Mouse (Mus musculus): ENCODE data around the gene Dis3l2. TPM values are rescaled to one million over a fixed set of nuclear protein-coding genes. Genes with fewer than 3 reads are reported as not detected.

Dis3l2 gene
- polyA plus RNA-seq, 1 experiment from 2014 or later: 33.1 TPM

- Histone ChIP-seq H3K27ac (no peak overlapping the region), H3K36me3 (peaks cover 15% of the 10 kb centered on the region; the same call in 1 of the 2 replicates), H3K4me3 (replicated peaks) (no peak overlapping the region), H3K4me2 (no peak overlapping the region), H3K27me3 (no peaks in the 10 kb centered on the region), H3K9me3 (no peaks in the 10 kb centered on the region), H3K9ac (replicated peaks) (no peak overlapping the region), H3K4me1 (replicated peaks) (peaks cover 21% of the 10 kb centered on the region)
- WGBS: 29% methylated on average over 3 of the region's 3 CpGs
- no peak for ATAC-seq (ENCODE audit: insufficient number of reproducible peaks, insufficient read depth, low FRiP score, low TSS enrichment, low read depth)
Measured at GRCm38 (mm10) chr1:87041119-87041518, 337.5 kb downstream of the Dis3l2 start.

- no peak overlapping the region for H3K4me3 ChIP-seq (replicated peaks)
- no peak overlapping the region for H3K9ac ChIP-seq (replicated peaks)
- no peak overlapping the region for H3K27ac ChIP-seq
- H3K4me2 ChIP-seq: no peak overlapping the region
- no peaks in the 10 kb centered on the region for H3K27me3 ChIP-seq
- 0% methylated on average over 1 of the region's 1 CpGs for WGBS
- peaks cover 22% of the 10 kb centered on the region; the same call in 1 of the 2 replicates for H3K36me3 ChIP-seq
- ATAC-seq (ENCODE audit: insufficient number of reproducible peaks, insufficient read depth, low FRiP score, low TSS enrichment, low read depth): peak; percentile 20; the same call in 1 of the 2 replicates
- no peaks in the 10 kb centered on the region for H3K9me3 ChIP-seq
- H3K4me1 ChIP-seq (replicated peaks): peaks cover 13% of the 10 kb centered on the region
Measured at GRCm38 (mm10) chr1:87041814-87042438, 338.3 kb downstream of the Dis3l2 start.

GRCm38 (mm10) chr1:87050072-87050471, 346.5 kb downstream of the Dis3l2 start:
- H3K27me3 ChIP-seq: no peaks in the 10 kb centered on the region
- no peaks in the 10 kb centered on the region for H3K9me3 ChIP-seq
- no peak overlapping the region for H3K4me2 ChIP-seq
- H3K4me3 ChIP-seq (replicated peaks): no peak overlapping the region
- no peaks in the 10 kb centered on the region for H3K4me1 ChIP-seq (replicated peaks)
- ATAC-seq (ENCODE audit: insufficient number of reproducible peaks, insufficient read depth, low FRiP score, low TSS enrichment, low read depth): no peak
- H3K36me3 ChIP-seq: peaks cover 37% of the 10 kb centered on the region; the same call in 1 of the 2 replicates
- 67% methylated on average over 3 of the region's 3 CpGs for WGBS
- no peak overlapping the region for H3K9ac ChIP-seq (replicated peaks)
- H3K27ac ChIP-seq: no peak overlapping the region

DNA sequence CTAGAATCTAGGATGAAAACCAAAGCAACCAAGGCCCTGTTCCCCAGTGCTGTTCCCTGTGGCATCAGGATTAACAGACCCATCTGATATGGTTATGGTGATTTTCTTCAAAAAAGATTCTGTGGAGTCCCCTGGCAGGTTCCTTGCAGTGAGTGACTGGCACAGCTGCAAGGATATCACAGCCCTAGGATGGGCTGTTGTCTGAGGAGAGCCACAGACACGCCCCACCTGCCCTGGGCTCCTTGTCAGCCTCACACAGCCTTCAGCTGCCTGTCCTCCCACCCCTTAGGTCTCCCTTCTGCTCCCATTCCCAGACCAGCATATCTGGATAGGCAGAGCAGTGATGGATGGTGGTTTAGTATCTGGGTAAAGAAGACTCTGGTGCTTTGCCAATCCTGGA, 347.1 kb downstream of the Dis3l2 start:
- no peaks in the 10 kb centered on the region for H3K9me3 ChIP-seq
- H3K27ac ChIP-seq: no peak overlapping the region
- ATAC-seq (ENCODE audit: insufficient number of reproducible peaks, insufficient read depth, low FRiP score, low TSS enrichment, low read depth): no peak
- no peak overlapping the region for H3K4me3 ChIP-seq (replicated peaks)
- 0 out of 2 replicates have a peak, but pooled peaks cover 3% of the 10 kb centered on the region for H3K4me1 ChIP-seq (replicated peaks)
- H3K27me3 ChIP-seq: no peaks in the 10 kb centered on the region
- no peak overlapping the region for H3K9ac ChIP-seq (replicated peaks)
- 82% methylated on average over 1 of the region's 1 CpGs for WGBS
- peaks cover 34% of the 10 kb centered on the region; the same call in 1 of the 2 replicates for H3K36me3 ChIP-seq
- H3K4me2 ChIP-seq: no peak overlapping the region

DNA sequence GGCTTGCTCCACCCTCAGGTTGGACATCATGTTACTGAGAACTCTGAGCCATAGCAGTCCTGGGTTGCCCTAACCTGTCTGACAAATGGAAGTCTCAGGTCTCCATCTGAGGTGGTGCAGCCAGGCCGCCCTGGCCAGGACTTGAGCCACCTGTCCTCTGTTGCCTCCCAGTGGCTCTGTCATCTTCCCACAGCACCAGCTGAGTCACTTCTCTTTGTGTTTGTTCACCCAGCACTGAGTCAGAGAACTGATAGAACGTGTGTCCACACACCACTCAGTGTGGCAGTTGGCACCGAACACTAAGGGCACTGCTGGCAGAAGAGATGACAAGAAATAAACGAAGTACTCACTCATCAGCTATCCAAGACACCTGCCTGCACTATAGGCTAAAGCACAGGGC, 347.8 kb downstream of the Dis3l2 start:
- WGBS: 91% methylated on average over 4 of the region's 4 CpGs

DNA sequence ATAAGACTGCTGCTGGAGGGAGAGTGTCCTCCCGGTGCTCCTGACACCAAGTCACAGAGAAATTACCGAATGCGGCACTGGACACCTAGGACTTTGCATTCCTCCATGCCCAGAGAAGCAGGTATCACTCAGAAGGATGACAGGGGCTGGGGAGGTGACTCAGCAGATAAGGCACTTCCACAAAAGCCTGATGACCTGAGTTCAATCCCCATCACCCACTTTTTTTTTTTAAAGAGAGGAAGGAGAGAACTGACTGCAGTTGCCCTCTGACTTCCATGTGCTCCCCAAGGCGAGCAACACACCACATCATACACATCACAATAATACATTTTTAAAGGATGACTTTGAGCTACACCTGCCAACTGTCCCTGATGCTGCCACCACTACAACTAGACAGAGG, 353.5 kb downstream of the Dis3l2 start:
- H3K9ac ChIP-seq (replicated peaks): no peak overlapping the region
- no peaks in the 10 kb centered on the region for H3K27me3 ChIP-seq
- no peak overlapping the region for H3K4me3 ChIP-seq (replicated peaks)
- no peak for ATAC-seq (ENCODE audit: insufficient number of reproducible peaks, insufficient read depth, low FRiP score, low TSS enrichment, low read depth)
- 0 out of 2 replicates have a peak, but pooled peaks cover 3% of the 10 kb centered on the region for H3K4me1 ChIP-seq (replicated peaks)
- WGBS: 82% methylated on average over 4 of the region's 4 CpGs
- no peaks in the 10 kb centered on the region for H3K9me3 ChIP-seq
- no peak overlapping the region for H3K4me2 ChIP-seq
- no peak overlapping the region for H3K27ac ChIP-seq
- H3K36me3 ChIP-seq: peaks cover 8% of the 10 kb centered on the region; the same call in 1 of the 2 replicates

More for the DNA sequence above, 347.8 kb downstream of the Dis3l2 start:
- Histone ChIP-seq H3K27me3 (no peaks in the 10 kb centered on the region), H3K9ac (replicated peaks) (no peak overlapping the region), H3K4me2 (no peak overlapping the region), H3K9me3 (no peaks in the 10 kb centered on the region), H3K4me3 (replicated peaks) (no peak overlapping the region), H3K4me1 (replicated peaks) (0 out of 2 replicates have a peak, but pooled peaks cover 3% of the 10 kb centered on the region), H3K27ac (no peak overlapping the region), H3K36me3 (peaks cover 32% of the 10 kb centered on the region; the same call in 1 of the 2 replicates)
- ATAC-seq (ENCODE audit: insufficient number of reproducible peaks, insufficient read depth, low FRiP score, low TSS enrichment, low read depth): no peak

DNA sequence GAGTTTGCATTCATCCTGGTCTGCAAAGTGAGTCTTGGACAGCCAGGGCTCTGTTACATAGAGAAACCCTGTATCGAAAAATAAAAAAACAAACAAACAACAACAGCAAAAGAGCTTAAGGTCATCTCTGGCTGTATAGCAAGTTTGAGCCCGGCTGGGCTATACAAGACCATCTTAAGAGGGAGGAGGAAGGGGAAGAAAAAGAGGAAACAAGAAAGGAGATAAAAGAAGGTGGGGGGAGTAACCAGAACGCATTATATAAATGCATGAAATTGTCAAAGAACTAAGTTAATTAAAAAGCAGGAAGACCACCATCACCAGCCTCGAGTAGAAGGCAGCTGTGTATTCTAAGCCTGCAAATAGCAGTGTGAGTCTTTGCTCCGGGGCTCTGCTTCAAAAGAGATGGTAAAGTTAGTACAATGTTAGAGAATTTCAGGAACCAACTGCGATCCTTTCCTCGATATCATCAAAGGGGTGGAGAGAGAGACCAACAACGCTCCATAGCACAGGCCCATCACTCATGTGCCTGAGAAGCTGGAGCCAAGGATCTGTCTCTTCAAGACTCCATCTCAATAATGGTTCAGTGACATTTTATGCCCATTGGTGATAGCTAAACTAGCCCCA, 355.5 kb downstream of the Dis3l2 start:
- no peak overlapping the region for H3K4me2 ChIP-seq
- WGBS: 84% methylated on average over 8 of the region's 8 CpGs
- H3K9me3 ChIP-seq: no peaks in the 10 kb centered on the region
- H3K9ac ChIP-seq (replicated peaks): no peak overlapping the region
- no peak overlapping the region for H3K4me3 ChIP-seq (replicated peaks)
- 0 out of 2 replicates have a peak, but pooled peaks cover 3% of the 10 kb centered on the region for H3K4me1 ChIP-seq (replicated peaks)
- H3K36me3 ChIP-seq: no peaks in the 10 kb centered on the region
- no peak for ATAC-seq (ENCODE audit: insufficient number of reproducible peaks, insufficient read depth, low FRiP score, low TSS enrichment, low read depth)
- H3K27me3 ChIP-seq: no peaks in the 10 kb centered on the region
- no peak overlapping the region for H3K27ac ChIP-seq

DNA sequence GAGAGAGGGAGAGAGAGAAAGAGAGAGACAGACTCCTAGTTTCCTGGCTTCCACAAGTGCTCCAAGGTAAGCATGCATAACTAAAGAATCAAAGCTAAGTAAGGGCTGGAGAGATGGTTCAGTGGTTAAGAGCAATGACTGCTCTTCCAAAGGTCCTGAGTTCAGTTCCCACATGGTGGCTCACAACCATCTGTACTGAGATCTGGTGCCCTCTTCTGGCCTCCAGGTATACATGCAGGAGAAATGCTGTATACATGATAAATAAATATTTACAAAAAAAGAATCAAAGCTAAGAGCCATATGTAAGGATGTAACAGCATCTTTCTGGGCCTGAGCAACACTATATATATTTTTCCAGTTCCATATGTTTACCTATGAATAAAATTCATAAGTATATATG, 357.3 kb downstream of the Dis3l2 start:
- H3K9me3 ChIP-seq: no peaks in the 10 kb centered on the region
- H3K27me3 ChIP-seq: no peaks in the 10 kb centered on the region
- no peak for ATAC-seq (ENCODE audit: insufficient number of reproducible peaks, insufficient read depth, low FRiP score, low TSS enrichment, low read depth)
- H3K4me2 ChIP-seq: no peak overlapping the region
- H3K4me3 ChIP-seq (replicated peaks): no peak overlapping the region
- no peak overlapping the region for H3K9ac ChIP-seq (replicated peaks)
- no peak overlapping the region for H3K27ac ChIP-seq
- no peaks in the 10 kb centered on the region for H3K36me3 ChIP-seq
- no peaks in the 10 kb centered on the region for H3K4me1 ChIP-seq (replicated peaks)

DNA sequence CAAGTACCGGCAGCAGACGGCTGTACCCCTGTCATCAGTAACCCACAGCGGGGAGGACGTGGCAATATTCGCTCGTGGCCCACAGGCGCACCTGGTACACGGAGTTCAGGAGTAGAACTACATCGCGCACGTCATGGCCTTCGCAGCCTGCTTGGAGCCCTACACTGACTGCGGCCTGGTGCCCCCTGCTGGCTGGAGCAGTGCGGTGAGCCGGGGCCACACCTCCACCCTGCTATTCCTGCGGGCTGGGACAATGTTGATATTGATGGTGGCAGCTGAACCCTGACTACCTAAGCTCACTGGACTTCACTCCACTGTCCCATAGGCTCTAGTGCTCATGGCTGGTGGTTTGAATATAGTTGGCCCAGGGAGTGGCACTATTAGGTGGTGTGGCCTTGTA, 367.1 kb downstream of the Dis3l2 start:
- H3K4me1 ChIP-seq (replicated peaks): peaks cover 7% of the 10 kb centered on the region

DNA sequence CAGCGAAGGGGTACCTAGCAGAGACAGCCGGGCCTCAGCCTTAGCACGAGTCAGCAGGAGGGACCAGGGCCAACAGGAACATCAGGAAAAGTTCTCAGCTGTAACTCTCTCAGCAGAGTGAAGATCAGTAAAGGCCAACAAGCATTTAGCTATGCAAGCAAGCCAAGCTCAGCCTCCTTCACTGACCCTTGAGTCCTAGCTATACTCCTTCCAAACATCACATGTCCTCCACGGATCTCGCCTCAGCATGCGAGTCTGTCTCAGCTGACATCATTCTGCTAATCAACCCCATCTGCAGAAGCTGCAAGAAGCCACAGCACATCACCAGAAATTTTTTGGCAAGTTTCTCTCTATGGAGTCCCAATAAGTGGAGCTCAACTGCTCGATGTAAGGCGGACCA, 370.2 kb downstream of the Dis3l2 start:
- 86% methylated on average over 8 of the region's 8 CpGs for WGBS

More for the DNA sequence above, 367.1 kb downstream of the Dis3l2 start:
- no peak for ATAC-seq (ENCODE audit: insufficient number of reproducible peaks, insufficient read depth, low FRiP score, low TSS enrichment, low read depth)
- Histone ChIP-seq H3K9ac (replicated peaks) (no peak overlapping the region), H3K27ac (no peak overlapping the region), H3K4me3 (replicated peaks) (no peak overlapping the region), H3K36me3 (no peaks in the 10 kb centered on the region), H3K4me2 (no peak overlapping the region), H3K9me3 (no peaks in the 10 kb centered on the region), H3K27me3 (no peaks in the 10 kb centered on the region)
- WGBS: 52% methylated on average over 16 of the region's 16 CpGs

DNA sequence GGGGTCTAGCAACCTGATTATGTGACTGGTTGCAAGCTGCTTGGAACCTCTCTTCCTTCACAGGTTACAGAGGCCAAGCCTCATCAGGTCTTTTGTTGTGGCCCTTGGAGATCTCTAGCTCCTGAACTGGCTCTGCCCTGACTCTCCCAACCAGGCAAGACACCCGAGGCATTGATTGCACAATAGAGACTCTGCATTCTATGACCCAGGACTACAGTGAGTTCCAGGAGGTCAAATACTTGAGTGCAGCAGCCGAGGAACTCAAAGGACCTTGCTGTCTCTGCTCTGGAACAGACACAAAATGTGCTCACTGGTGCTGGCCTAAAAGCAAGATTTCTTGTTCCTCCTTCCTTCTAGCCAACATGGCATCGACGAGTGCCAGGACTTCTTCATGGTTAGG, 382.6 kb downstream of the Dis3l2 start:
- no peak for ATAC-seq (ENCODE audit: insufficient number of reproducible peaks, insufficient read depth, low FRiP score, low TSS enrichment, low read depth)
- Histone ChIP-seq H3K9me3 (no peaks in the 10 kb centered on the region), H3K4me2 (no peak overlapping the region), H3K27ac (no peak overlapping the region), H3K9ac (replicated peaks) (no peak overlapping the region), H3K36me3 (no peaks in the 10 kb centered on the region), H3K4me1 (replicated peaks) (no peaks in the 10 kb centered on the region), H3K27me3 (no peaks in the 10 kb centered on the region), H3K4me3 (replicated peaks) (no peak overlapping the region)
- WGBS: 62% methylated on average over 4 of the region's 4 CpGs

More for the DNA sequence above, 370.2 kb downstream of the Dis3l2 start:
- H3K4me3 ChIP-seq (replicated peaks): no peak overlapping the region
- H3K9me3 ChIP-seq: no peaks in the 10 kb centered on the region
- no peaks in the 10 kb centered on the region for H3K36me3 ChIP-seq
- H3K27ac ChIP-seq: no peak overlapping the region
- H3K27me3 ChIP-seq: no peaks in the 10 kb centered on the region
- H3K9ac ChIP-seq (replicated peaks): no peak overlapping the region
- no peak overlapping the region for H3K4me2 ChIP-seq
- H3K4me1 ChIP-seq (replicated peaks): peaks cover 7% of the 10 kb centered on the region
- ATAC-seq (ENCODE audit: insufficient number of reproducible peaks, insufficient read depth, low FRiP score, low TSS enrichment, low read depth): no peak

All from limb, embryonic 12.5 days (tissue).